Mouse (Mus musculus) G1E (cell line): Measurements from ENCODE around the gene Arf3.

Experiments used
- CTCF ChIP-seq: IDR thresholded peaks from 2 replicates; pipeline ENCODE4 v1.5.1; 2012; ENCODE audit warnings: low read depth, low read length, inconsistent platforms, mixed read lengths
- GATA1 ChIP-seq: IDR thresholded peaks from 2 replicates; pipeline ENCODE4 v1.6.1; 2012; ENCODE audit warnings: borderline replicate concordance, low read length, inconsistent platforms, mixed read lengths
- TAL1 ChIP-seq: conservative IDR thresholded peaks from 2 replicates; pipeline ENCODE4 v1.6.1; 2012; ENCODE audit warnings: low read depth, low read length, inconsistent platforms, mixed read lengths

- TF ChIP-seq CTCF (no peak), GATA1 (no peak), TAL1 (no peak)
These were observed 35.0 kb upstream of the Arf3 start for GRCm38 (mm10) chr15:98797835-98798492.
